Mouse (Mus musculus): ENCODE data around the gene Kank4.

DNA sequence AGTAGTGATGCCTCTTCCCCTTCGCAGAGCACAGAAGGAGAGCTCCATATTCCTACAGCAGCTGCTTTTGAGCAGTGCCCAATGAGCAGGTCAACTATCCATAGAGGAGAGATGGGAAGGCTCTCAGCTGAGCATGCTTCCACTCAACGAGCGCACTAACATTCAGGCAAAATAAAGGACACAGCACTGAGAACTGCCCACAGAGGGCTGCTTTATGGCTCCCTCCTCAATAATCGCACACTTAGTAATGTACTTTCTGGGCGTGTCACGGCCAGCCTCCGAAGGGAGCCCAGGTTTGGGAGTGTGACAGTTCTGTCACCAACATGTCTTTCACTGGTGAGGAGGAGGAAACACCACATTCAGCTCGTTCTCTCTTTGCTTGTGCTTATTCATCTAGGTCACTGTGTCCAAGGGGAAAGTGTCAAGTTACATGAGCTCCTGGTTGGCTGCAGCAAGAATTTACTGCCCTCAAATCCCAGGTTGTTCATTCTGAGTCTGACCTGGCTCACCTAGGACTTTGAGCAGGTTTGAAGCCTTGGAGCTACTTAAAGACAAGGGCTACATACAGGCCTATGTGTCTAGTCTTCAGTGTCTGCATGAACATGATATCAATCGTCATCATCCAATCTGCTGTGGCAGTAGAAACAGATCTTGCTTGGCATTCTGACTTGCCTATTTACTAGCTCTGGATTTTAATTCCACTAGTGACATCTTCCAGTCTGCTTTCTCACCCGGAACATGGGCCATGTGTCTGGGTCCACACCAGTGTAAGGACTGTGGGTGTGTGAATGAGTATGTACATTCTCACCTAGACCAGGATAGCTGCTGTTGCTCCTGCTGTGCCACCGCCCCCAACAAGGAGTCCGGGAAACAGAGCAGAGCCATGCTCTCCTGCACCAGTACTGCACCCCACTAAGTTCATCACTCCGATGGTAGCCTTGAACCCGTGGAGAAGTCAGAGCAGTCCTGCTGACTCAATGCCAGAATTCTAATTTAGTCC, 49.9 kb downstream of the Kank4 start:
- TF ChIP-seq CTCF (IDR thresholded peaks at IDR 0.05) = no peak
- no peak for TF ChIP-seq POLR2A (IDR thresholded peaks at IDR 0.05; ENCODE audit: insufficient read depth, low read depth, low read length)
- TF ChIP-seq EP300 (IDR thresholded peaks at IDR 0.05; ENCODE audit: insufficient read depth, low read depth, low read length) = no peak
